Mouse (Mus musculus) heart, adult 2 months (tissue): ENCODE data around the gene Tcn2. TPM values are rescaled to one million over a fixed set of nuclear protein-coding genes. Genes with fewer than 3 reads are reported as not detected.

Experiments used
- DNase-seq, 2 experiments: peaks; one replicate each; pipeline ENCODE4 v3.0.0; 2021
- H3K27ac ChIP-seq: fragments of 200-600 bp; 2 replicates; pipeline ENCODE4 v1.8.1; 2022
- H3K27me3 ChIP-seq: fragments of 200-500 bp; 2 replicates; pipeline ENCODE4 v1.6.1; 2012; ENCODE audit warnings: mild to moderate bottlenecking, low read length, inconsistent platforms, mixed read lengths; ENCODE audit not compliant: control insufficient read depth, insufficient read depth
- H3K36me3 ChIP-seq: fragments of 200-500 bp; 2 replicates; pipeline ENCODE4 v1.6.1; 2012; ENCODE audit warnings: low read length, inconsistent platforms; ENCODE audit not compliant: control insufficient read depth, insufficient read depth
- H3K4me1 ChIP-seq: fragments of 200-500 bp; 2 replicates; pipeline ENCODE4 v1.6.1; 2011; ENCODE audit warnings: low read length; ENCODE audit not compliant: control insufficient read depth, insufficient read depth
- H3K4me3 ChIP-seq: fragments of 200-600 bp; 2 replicates; pipeline ENCODE4 v1.8.1; 2022
- H3K79me2 ChIP-seq: fragments of 200-500 bp; replicated peaks from 2 replicates; pipeline ENCODE4 v1.6.1; 2012; ENCODE audit warnings: mild to moderate bottlenecking, inconsistent platforms, low read length, moderate library complexity, mixed read lengths; ENCODE audit not compliant: control insufficient read depth, insufficient read depth
- H3K9ac ChIP-seq: fragments of 200-500 bp; 2 replicates; pipeline ENCODE4 v1.6.1; 2012; ENCODE audit warnings: low read depth, mild to moderate bottlenecking, control low read depth, inconsistent platforms, low read length, mixed read lengths
- CTCF ChIP-seq: fragments of 200-600 bp; IDR thresholded peaks from 2 replicates; pipeline ENCODE4 v1.8.1; 2022; ENCODE audit warnings: antibody characterized with exemption, mild to moderate bottlenecking, moderate library complexity
- EP300 ChIP-seq: fragments of 200-500 bp; IDR thresholded peaks from 2 replicates; pipeline ENCODE4 v1.6.1; 2011; ENCODE audit warnings: low read depth, low read length, control low read depth; ENCODE audit not compliant: insufficient read depth
- POLR2A ChIP-seq: fragments of 200-500 bp; IDR thresholded peaks from 2 replicates; pipeline ENCODE4 v1.6.1; 2011; ENCODE audit warnings: mild to moderate bottlenecking, low read depth, low read length, control low read depth; ENCODE audit not compliant: insufficient read depth
- whole genome bisulfite sequencing: fragments of 180-500 bp; shearing (Covaris S2); methylation state at CpG from one replicate; pipeline ENCODE4 v1.1.7; 2018; 5-methylcytosine and 5-hydroxymethylcytosine counted together
- intact Hi-C: fragments of 180-260 bp; cut with DNase I; formaldehyde crosslinking; loops from one replicate; pipeline ENCODE4 v1.15.1; 2025
- polyA plus RNA-seq: library from polyadenylated mRNA; depleted of rRNA; stranded (reverse); fragments of >200 nt; gene quantifications from 2 replicates; pipeline ENCODE4 v1.2.3, GENCODE M21; 2012
- total RNA-seq, 2 experiments: library from RNA; stranded (reverse); gene quantifications; 2 replicates each; pipeline ENCODE4 v1.2.3; 2021

The Tcn2 gene
- total and polyA plus RNA-seq, 3 experiments, result 41.3 to 69.4 (median 42.9) TPM

- no peaks in the 10 kb centered on the region for H3K36me3 ChIP-seq
- intact Hi-C loops, result loop anchor here (5.0 to 10.0 kb wide), 3 partner anchors 52 to 708 kb away; partner anchors contain the start of genes Eif4enif1 and Pes1
- DNase-seq, result peak in 1 of 2 experiments; percentile 21
- WGBS, result 47% methylated on average over 5 of the region's 5 CpGs
- no peak overlapping the region for H3K9ac ChIP-seq
- no peak for TF ChIP-seq POLR2A
- peak; percentile 24; the same call in 1 of the 2 replicates for TF ChIP-seq CTCF
- no peak overlapping the region for H3K4me3 ChIP-seq
- no peaks in the 10 kb centered on the region for H3K27me3 ChIP-seq
- peaks cover 17% of the 10 kb centered on the region for H3K4me1 ChIP-seq
- peak overlapping the region; percentile 8; the same call in 1 of the 2 replicates for H3K27ac ChIP-seq
- H3K79me2 ChIP-seq, result peaks cover 3% of the 10 kb centered on the region
Observed at GRCm38 (mm10) chr11:3910513-3911310, 21.2 kb downstream of the Tcn2 start.

DNA sequence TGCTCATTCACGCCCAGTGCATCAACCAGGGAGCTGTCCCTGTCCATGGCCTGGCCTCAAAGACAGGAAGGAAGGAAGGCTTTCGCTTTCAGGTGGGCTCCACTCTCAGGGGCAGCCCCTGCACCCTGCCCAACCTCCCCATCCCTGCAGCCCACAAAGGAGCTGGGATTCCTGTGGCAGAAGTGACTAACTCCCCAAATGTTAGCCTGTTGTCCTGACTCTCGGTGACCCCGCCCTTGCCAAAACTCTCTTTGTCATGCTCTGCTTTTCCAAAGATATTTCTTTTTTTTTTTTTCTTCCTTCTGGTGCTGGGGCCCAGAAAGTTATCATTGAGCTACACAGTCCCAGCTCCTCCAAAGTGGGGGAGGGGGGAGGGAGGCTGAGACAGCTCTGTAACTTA lies 22.7 kb downstream of the Tcn2 start:
- no peak for TF ChIP-seq POLR2A
- no peak for TF ChIP-seq EP300
- TF ChIP-seq CTCF, result no peak
- no peak overlapping the region for H3K9ac ChIP-seq
- DNase-seq, result no peak
- H3K36me3 ChIP-seq, result no peaks in the 10 kb centered on the region
- H3K27ac ChIP-seq, result no peak overlapping the region
- 74% methylated on average over 4 of the region's 4 CpGs for WGBS
- H3K4me1 ChIP-seq, result peaks cover 16% of the 10 kb centered on the region
- intact Hi-C loops, result no loop called here
- H3K79me2 ChIP-seq, result peaks cover 3% of the 10 kb centered on the region
- H3K4me3 ChIP-seq, result no peak overlapping the region
- H3K27me3 ChIP-seq, result no peaks in the 10 kb centered on the region

GRCm38 (mm10) chr11:3905446-3905845 lies 26.5 kb downstream of the Tcn2 start:
- WGBS, result 81% methylated on average over 1 of the region's 1 CpGs
- no peak overlapping the region for H3K27ac ChIP-seq
- peaks cover 5% of the 10 kb centered on the region for H3K4me1 ChIP-seq

DNA sequence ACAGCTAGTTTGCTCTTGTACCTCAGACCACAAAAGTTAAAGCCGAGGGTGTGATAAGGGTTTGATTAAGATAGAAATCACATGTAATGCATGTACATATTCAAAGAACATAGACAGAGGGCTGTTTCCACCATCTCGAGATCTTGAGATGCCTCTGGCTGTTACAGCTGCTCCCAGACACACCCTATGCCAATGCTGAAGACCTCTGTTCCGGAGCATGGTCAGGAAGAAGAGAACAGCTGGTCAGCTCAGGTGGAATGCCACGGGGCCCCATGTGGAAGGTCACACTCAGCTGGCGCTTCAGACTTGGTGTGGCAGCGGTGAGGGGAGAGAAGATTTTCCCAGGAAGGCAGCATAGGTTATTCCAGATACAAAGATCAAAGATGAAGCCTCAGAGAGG lies 27.3 kb downstream of the Tcn2 start:
- 86% methylated on average over 6 of the region's 6 CpGs for WGBS
- Histone ChIP-seq H3K4me3 (no peak overlapping the region), H3K4me1 (peaks cover 1% of the 10 kb centered on the region; the same call in 1 of the 2 replicates), H3K36me3 (no peaks in the 10 kb centered on the region), H3K79me2 (no peaks in the 10 kb centered on the region; the same call in 1 of the 2 replicates), H3K27me3 (no peaks in the 10 kb centered on the region), H3K27ac (no peak overlapping the region), H3K9ac (no peak overlapping the region)
- intact Hi-C loops, result no loop called here
- TF ChIP-seq POLR2A, result no peak
- TF ChIP-seq CTCF, result no peak
- no peak for TF ChIP-seq EP300
- DNase-seq, result no peak

More at GRCm38 (mm10) chr11:3905446-3905845, 26.5 kb downstream of the Tcn2 start:
- DNase-seq, result no peak
- TF ChIP-seq EP300, result no peak
- no peak for TF ChIP-seq POLR2A
- TF ChIP-seq CTCF, result no peak
- intact Hi-C loops, result no loop called here
- Histone ChIP-seq H3K4me3 (no peak overlapping the region), H3K9ac (no peak overlapping the region), H3K79me2 (no peaks in the 10 kb centered on the region; the same call in none of the 2 replicates), H3K36me3 (no peaks in the 10 kb centered on the region), H3K27me3 (no peaks in the 10 kb centered on the region)

- intact Hi-C loops, result no loop called here
- DNase-seq, result peak; percentile 69 to 84
- TF ChIP-seq POLR2A (0 out of 2 replicates have a peak, but pooled peaks have one; percentile 13), CTCF (no peak), EP300 (peak; percentile 31; the same call in 1 of the 2 replicates)
- WGBS, result 32% methylated on average over 5 of the region's 5 CpGs
- Histone ChIP-seq H3K27me3 (no peaks in the 10 kb centered on the region), H3K9ac (no peak overlapping the region), H3K79me2 (no peaks in the 10 kb centered on the region), H3K4me3 (no peak overlapping the region), H3K27ac (peak overlapping the region; percentile 28), H3K4me1 (peaks cover 1% of the 10 kb centered on the region; the same call in 1 of the 2 replicates), H3K36me3 (no peaks in the 10 kb centered on the region)
Observed at GRCm38 (mm10) chr11:3903046-3903445, 28.9 kb downstream of the Tcn2 start.

DNA sequence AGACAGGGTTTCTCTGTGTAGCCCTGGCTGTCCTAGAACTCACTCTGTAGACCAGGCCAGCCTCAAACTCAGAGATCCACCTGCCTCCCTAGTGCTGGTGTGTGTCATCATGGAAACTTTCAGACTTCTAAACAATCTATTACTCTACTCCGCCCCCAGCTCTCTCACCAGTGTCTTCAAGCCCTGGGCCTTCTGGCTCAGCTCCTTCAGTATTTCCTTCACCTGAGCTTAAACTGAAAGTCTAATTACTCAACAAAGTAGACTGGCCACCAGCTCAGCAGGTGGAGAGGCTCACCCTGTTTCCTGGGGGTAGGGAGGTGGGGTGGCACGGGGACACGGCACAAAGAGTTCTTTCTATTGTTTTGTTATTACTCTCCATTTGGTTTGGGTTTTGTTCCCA lies 29.4 kb downstream of the Tcn2 start:
- H3K27me3 ChIP-seq, result no peaks in the 10 kb centered on the region
- no peak overlapping the region for H3K4me3 ChIP-seq
- TF ChIP-seq POLR2A (no peak), EP300 (no peak), CTCF (no peak)
- H3K36me3 ChIP-seq, result no peaks in the 10 kb centered on the region
- 89% methylated on average over 3 of the region's 3 CpGs for WGBS
- no peak for DNase-seq
- peak overlapping the region; percentile 28 for H3K27ac ChIP-seq
- H3K79me2 ChIP-seq, result no peaks in the 10 kb centered on the region
- H3K4me1 ChIP-seq, result peaks cover 1% of the 10 kb centered on the region; the same call in 1 of the 2 replicates
- intact Hi-C loops, result no loop called here
- no peak overlapping the region for H3K9ac ChIP-seq
